Mouse (Mus musculus) thymus, postnatal 36 days (tissue): ENCODE results near the gene Pbp2.

ENCODE experiments used
- DNase-seq, 2 experiments: peaks; one replicate each; pipeline ENCODE4 v3.0.0; 2022; ENCODE audit warnings: mixed read lengths in 2 of 2

The Pbp2 gene

GRCm38 (mm10) chr6:135300469-135300868, 9.7 kb downstream of the Pbp2 start:
- no peak for DNase-seq

GRCm38 (mm10) chr6:135299024-135299550, 11.1 kb downstream of the Pbp2 start:
- DNase-seq: no peak

GRCm38 (mm10) chr6:135297570-135297969, 12.6 kb downstream of the Pbp2 start:
- no peak for DNase-seq

- DNase-seq: no peak
Observed at GRCm38 (mm10) chr6:135296267-135296666, 13.9 kb downstream of the Pbp2 start.

GRCm38 (mm10) chr6:135295082-135295861, 14.9 kb downstream of the Pbp2 start:
- DNase-seq: no peak

- DNase-seq: no peak
Observed at GRCm38 (mm10) chr6:135294150-135294549, 16.1 kb downstream of the Pbp2 start.

- no peak for DNase-seq
Observed at GRCm38 (mm10) chr6:135292391-135292790, 17.8 kb downstream of the Pbp2 start.

- DNase-seq: no peak
Observed at GRCm38 (mm10) chr6:135279856-135280255, 30.3 kb downstream of the Pbp2 start.

GRCm38 (mm10) chr6:135279286-135279685, 30.9 kb downstream of the Pbp2 start:
- no peak for DNase-seq

- DNase-seq: no peak
Observed at GRCm38 (mm10) chr6:135278302-135278701, 31.9 kb downstream of the Pbp2 start.

GRCm38 (mm10) chr6:135276474-135277295, 33.5 kb downstream of the Pbp2 start:
- DNase-seq: no peak

GRCm38 (mm10) chr6:135275231-135275630, 35.0 kb downstream of the Pbp2 start:
- DNase-seq: no peak

- peak in 1 of 2 experiments; percentile 34 for DNase-seq
Observed at GRCm38 (mm10) chr6:135273066-135273465, 37.1 kb downstream of the Pbp2 start.

- no peak for DNase-seq
Observed at GRCm38 (mm10) chr6:135271761-135272160, 38.4 kb downstream of the Pbp2 start.

- DNase-seq: no peak
Observed at GRCm38 (mm10) chr6:135269626-135270025, 40.6 kb downstream of the Pbp2 start.

GRCm38 (mm10) chr6:135268392-135268791, 41.8 kb downstream of the Pbp2 start:
- DNase-seq: no peak

GRCm38 (mm10) chr6:135267221-135267620, 43.0 kb downstream of the Pbp2 start:
- peak; percentile 26 to 40 for DNase-seq

- no peak for DNase-seq
Observed at GRCm38 (mm10) chr6:135266056-135266455, 44.1 kb downstream of the Pbp2 start.

- DNase-seq: no peak
Observed at GRCm38 (mm10) chr6:135264136-135264535, 46.1 kb downstream of the Pbp2 start.

GRCm38 (mm10) chr6:135262565-135262964, 47.6 kb downstream of the Pbp2 start:
- no peak for DNase-seq

GRCm38 (mm10) chr6:135261124-135261523, 49.1 kb downstream of the Pbp2 start:
- no peak for DNase-seq

- DNase-seq: no peak
Observed at GRCm38 (mm10) chr6:135260435-135260834, 49.8 kb downstream of the Pbp2 start.
